Mouse (Mus musculus) bone marrow macrophage, adult 2 months (primary cell): ENCODE measurements around the gene Gm3327.
"Not testable (repeated sequence)": the region's sequence is repeated elsewhere in the genome, so short reads cannot be mapped to it uniquely, and the experiment has no call there.

Source experiments
- CTCF ChIP-seq: IDR thresholded peaks from 2 replicates; pipeline ENCODE4 v1.5.1; 2012; ENCODE audit warnings: low read depth, mild to moderate bottlenecking, low read length, moderate library complexity
- POLR2A ChIP-seq: IDR thresholded peaks from 2 replicates; pipeline ENCODE4 v1.6.1; 2012; ENCODE audit warnings: mild to moderate bottlenecking, low read depth, low read length, borderline replicate concordance

DNA sequence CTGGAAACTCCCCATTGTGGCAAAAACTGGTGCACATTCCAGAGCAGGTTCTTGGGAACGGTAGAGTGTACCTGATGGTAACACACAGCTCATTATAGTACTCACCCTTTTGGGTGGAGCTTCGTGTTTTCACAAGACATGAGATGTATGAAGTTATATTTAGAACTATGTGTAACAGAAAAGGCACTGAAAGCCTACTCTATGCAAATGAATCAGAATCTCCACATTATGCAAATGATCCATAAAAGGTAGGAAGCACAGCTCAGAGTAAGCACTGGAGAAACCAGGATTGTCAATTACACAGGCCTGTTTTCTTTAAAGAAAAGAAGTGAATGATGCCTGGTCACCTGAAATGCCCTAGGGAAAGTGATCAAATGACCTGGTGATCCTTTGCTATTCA, 36.1 kb upstream of the Gm3327 start:
- TF ChIP-seq CTCF, POLR2A: not testable (repeated sequence)
